Mouse (Mus musculus) myocyte (in vitro differentiated cells): Measurements from ENCODE around the gene Wdr47.

Experiments used
- MAX ChIP-seq: IDR thresholded peaks from one replicate; pipeline ENCODE4 v1.6.1; 2011; ENCODE audit warnings: low read depth, mild to moderate bottlenecking, control low read depth
- MYOG ChIP-seq, 3 experiments: IDR thresholded peaks; one replicate each; pipeline ENCODE4 v1.6.1; 2011; ENCODE audit warnings: control low read depth in 2 of 3, low read depth in 2 of 3, mild to moderate bottlenecking in 2 of 3; ENCODE audit not compliant: insufficient read length in 2 of 3, control insufficient read depth in 1 of 3, insufficient read depth in 1 of 3
- POLR2A ChIP-seq: IDR thresholded peaks from one replicate; pipeline ENCODE4 v1.6.1; 2011; ENCODE audit warnings: low read depth, mild to moderate bottlenecking, control low read depth, moderate library complexity; ENCODE audit not compliant: insufficient read length
- POLR2AphosphoS2 ChIP-seq: IDR thresholded peaks from one replicate; pipeline ENCODE4 v1.6.1; 2011; ENCODE audit warnings: low read depth, control low read depth; ENCODE audit not compliant: insufficient read length
- SRF ChIP-seq: IDR thresholded peaks from one replicate; pipeline ENCODE4 v1.6.1; 2011; ENCODE audit warnings: low read depth; ENCODE audit not compliant: control insufficient read depth, insufficient read length
- USF1 ChIP-seq: IDR thresholded peaks from one replicate; pipeline ENCODE4 v1.6.1; 2011; ENCODE audit warnings: low read depth, mild to moderate bottlenecking, control low read depth, moderate library complexity

- TF ChIP-seq POLR2A (no peak), MYOG (IDR thresholded peaks at IDR 0.05; ENCODE audit: control insufficient read depth in 1 of 3, insufficient read depth in 1 of 3, insufficient read length in 2 of 3, low read depth in 2 of 3) (peak in 2 of 3 experiments; percentile 22 to 46), MAX (no peak), SRF (no peak), POLR2AphosphoS2 (no peak), USF1 (no peak)
Observed at GRCm38 (mm10) chr3:108591530-108592522, 747 bp downstream of the Wdr47 start.
